Mouse (Mus musculus) embryonic fibroblast, embryonic 13.5 days (primary cell): ENCODE data around the gene Gm20696.

Experiments used
- CTCF ChIP-seq: IDR thresholded peaks from 2 replicates; pipeline ENCODE4 v1.5.1; 2011; ENCODE audit warnings: mild to moderate bottlenecking, control low read depth, low read length, moderate library complexity, borderline replicate concordance; ENCODE audit not compliant: insufficient read depth
- POLR2A ChIP-seq: IDR thresholded peaks from 2 replicates; pipeline ENCODE4 v1.6.1; 2011; ENCODE audit warnings: low read depth, mild to moderate bottlenecking, control low read depth, low read length, moderate library complexity

DNA sequence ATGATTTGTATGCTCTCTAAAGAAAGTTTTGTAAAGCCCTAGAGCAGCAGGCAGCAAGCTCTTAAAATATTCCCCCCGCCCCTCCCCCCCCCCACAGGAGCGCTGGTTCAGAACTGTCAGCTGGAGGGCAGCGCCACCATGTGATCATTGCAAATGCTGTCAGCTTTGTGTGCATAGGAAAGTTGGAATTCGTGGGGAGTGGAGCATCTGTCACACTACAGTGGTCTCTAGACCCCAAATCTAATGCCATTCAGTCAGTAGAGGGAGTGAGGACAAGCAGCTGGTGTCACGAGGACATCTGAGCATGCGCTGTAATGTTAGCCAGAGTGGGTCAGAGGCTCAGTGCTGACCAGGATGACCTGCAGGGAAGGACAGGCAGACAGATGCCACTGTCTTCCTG lies 43.0 kb downstream of the Gm20696 start:
- TF ChIP-seq POLR2A: no peak
- TF ChIP-seq CTCF: peak; percentile 62; the same call in 1 of the 2 replicates
